Mouse (Mus musculus) thymus, adult 2 months (tissue): ENCODE data around the gene Camk2b.

Experiments used
- CTCF ChIP-seq: fragments of 200-500 bp; IDR thresholded peaks from 2 replicates; pipeline ENCODE4 v1.5.1; 2012; ENCODE audit warnings: mild to moderate bottlenecking, control low read depth, low read length, moderate library complexity, borderline replicate concordance; ENCODE audit not compliant: control insufficient read depth, poor library complexity, insufficient read depth; ENCODE audit errors: extremely low read depth
- POLR2A ChIP-seq: fragments of 200-500 bp; IDR thresholded peaks from 2 replicates; pipeline ENCODE4 v1.6.1; 2012; ENCODE audit warnings: mild to moderate bottlenecking, low read length, control low read depth, moderate library complexity; ENCODE audit not compliant: control insufficient read depth, poor library complexity, insufficient read depth; ENCODE audit errors: extremely low read depth

GRCm38 (mm10) chr11:6065046-6065521 lies 1.1 kb downstream of the Camk2b start:
- TF ChIP-seq CTCF (no peak), POLR2A (no peak)
